Mouse (Mus musculus) stomach, adult 2 months (tissue): ENCODE data around the gene Fam84b. TPM values are rescaled to one million over a fixed set of nuclear protein-coding genes. Genes with fewer than 3 reads are reported as not detected.

Experiments used
- polyA plus RNA-seq: library from polyadenylated mRNA; depleted of rRNA; stranded (reverse); fragments of >200 nt; gene quantifications from 2 replicates; pipeline ENCODE4 v1.2.3, GENCODE M21; 2012; rRNA removed

The Fam84b gene
- polyA plus RNA-seq, result 7.5 and 9.8 TPM in 2 replicates

DNA sequence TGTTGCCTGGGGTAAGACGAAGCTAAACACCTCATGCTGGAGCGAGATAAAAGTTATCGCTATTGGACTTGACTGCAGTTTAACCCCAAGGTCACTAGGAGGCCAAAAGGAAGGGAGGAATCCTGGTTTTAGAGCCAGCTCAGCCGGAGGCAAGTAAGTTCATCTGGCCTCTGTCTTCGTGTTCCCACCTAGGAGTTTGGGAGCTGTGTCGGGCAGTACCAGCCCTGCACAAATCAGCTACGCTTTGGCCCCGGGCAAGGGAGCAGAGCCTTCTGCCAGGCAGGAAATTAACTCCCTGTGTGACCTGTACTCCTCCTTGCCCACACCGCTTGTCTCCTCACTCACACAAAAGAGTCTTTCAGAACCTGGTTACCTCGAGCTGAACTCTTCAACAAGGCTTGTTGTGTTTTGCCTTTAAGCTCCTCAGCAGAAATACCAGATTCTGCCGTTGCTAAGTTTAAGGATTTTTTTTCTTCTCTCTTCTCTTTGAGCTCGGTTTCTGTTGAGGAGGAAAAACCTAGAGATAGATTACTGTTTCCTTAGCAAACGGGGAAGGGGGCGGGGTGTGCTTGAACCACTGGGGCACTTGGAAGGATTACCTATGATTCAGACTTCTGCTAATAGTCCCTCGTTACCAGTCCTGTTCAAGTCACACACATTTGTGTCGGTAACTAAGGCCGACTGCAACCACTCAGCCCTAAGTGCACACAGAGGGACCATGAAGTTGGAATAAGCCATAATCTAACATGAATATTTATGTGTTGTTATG lies at the start of gene Fam84b:
TSS of gene Fam84b (minus strand) at position 548 of the 769 bp plus-strand sequence.

Other genes with a start within 250 kb of the Fam84b start
- gene A1bg, start 69.2 kb upstream of the Fam84b start, polyA plus RNA-seq, result not detected in 2 replicates